Mouse (Mus musculus) liver, embryonic 14 days (tissue): ENCODE results near the gene Cdv3. TPM values are rescaled to one million over a fixed set of nuclear protein-coding genes. Genes with fewer than 3 reads are reported as not detected.

Source experiments
- polyA plus RNA-seq: library from polyadenylated mRNA; depleted of rRNA; stranded (reverse); fragments of >200 nt; gene quantifications from 2 replicates; pipeline ENCODE4 v1.2.3, GENCODE M21; 2012; rRNA removed

Gene Cdv3
- 32.6 and 38.0 TPM in 2 replicates for polyA plus RNA-seq

GRCm38 (mm10) chr9:103365290-103366247 lies at the start of gene Cdv3:
Cdv3 (minus strand) TSS chr9:103365840.

GRCm38 (mm10) chr9:103304927-103305326 lies 60.7 kb downstream of the Cdv3 start, which contains the start of the genes 1300017J02Rik and Topbp1:
1300017J02Rik (minus strand) TSS chr9:103305082.
Topbp1 (plus strand) TSS chr9:103305215.

Other genes starting within 250 kb of the Cdv3 start
- 15.6 and 16.1 TPM in 2 replicates for gene Srprb, start 163.7 kb downstream of the Cdv3 start, polyA plus RNA-seq
- 0.09 and 0.35 TPM in 2 replicates for gene Gm20425, start 135.5 kb downstream of the Cdv3 start, polyA plus RNA-seq
- gene Trf, start 135.4 kb downstream of the Cdv3 start, polyA plus RNA-seq: 2,120 and 2,385 TPM in 2 replicates
- 36.7 and 46.6 TPM in 2 replicates for gene 1300017J02Rik, start 60.8 kb downstream of the Cdv3 start, polyA plus RNA-seq
- 44.9 and 50.7 TPM in 2 replicates for gene Topbp1, start 60.6 kb downstream of the Cdv3 start, polyA plus RNA-seq
- 0.64 and 0.82 TPM in 2 replicates for gene Bfsp2, start 114.6 kb upstream of the Cdv3 start, polyA plus RNA-seq